Mouse (Mus musculus) cerebellum, postnatal 4 days (tissue): ENCODE data around the gene D430041D05Rik.
"Not testable (repeated sequence)": the region's sequence is repeated elsewhere in the genome, so short reads cannot be mapped to it uniquely, and the experiment has no call there.

Source experiments
- DNase-seq, 2 experiments: peaks; one replicate each; pipeline ENCODE4 v3.0.0; 2022; ENCODE audit warnings: low spot score in 2 of 2, mixed read lengths in 1 of 2

The D430041D05Rik gene

DNA sequence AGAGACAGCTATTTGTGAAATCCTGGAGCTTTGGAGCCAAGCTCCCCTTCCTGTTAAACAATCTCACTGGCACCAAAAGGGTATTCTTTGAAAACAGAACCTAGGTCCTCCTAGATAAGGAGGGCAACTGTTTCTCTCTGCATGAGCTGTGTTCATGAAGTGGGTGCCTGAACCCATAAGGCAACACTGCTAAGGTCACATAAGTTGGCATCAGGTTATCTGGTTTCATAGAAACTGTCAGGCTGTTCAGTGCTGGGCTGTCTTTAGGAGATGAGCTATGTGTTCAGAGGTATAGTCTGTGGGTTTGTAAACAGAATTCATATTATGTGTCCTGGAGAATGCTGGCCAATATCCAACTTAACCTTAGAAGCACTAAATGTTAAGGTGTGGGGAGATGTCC lies 293.6 kb downstream of the D430041D05Rik start:
- not testable (repeated sequence) for DNase-seq

DNA sequence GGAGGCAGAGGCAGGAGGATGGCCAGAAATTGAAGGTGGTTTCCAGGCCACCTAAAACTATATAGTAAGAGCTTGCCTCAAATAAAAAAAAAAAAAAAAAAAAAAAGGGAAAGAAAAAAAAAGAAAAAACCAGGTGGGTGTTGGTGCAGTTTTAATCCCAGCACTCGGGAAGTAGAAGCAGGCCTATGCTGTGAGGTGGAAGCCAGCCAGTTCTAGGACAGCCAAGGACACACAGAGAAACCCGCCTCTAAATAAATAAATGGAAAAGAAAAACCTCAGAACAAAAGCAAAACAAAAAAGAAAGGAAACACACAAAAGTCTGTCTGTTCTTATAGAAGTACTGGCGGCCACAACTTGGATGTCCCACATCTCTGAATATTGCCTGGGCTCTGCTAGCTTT lies 295.9 kb downstream of the D430041D05Rik start:
- no peak for DNase-seq

DNA sequence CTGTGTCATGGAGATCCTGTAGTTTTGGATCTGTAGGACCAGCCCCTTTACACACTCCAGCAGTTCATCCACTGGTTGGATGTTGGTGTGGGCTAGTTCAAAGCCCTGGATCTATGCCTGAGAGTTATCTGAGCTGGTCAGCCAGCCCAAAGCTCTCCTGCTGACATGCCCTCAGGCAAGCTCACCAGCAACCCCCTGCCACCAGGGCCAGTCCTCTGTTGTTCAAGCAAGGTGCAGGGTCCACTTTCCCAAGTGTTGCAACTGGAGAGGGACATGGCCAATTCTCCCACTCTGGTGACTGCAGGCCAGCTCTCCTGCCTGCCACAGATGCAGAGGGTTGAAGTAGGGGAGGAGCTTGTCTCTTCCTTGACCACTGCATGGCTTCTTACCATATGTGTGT lies 297.2 kb downstream of the D430041D05Rik start:
- not testable (repeated sequence) for DNase-seq

DNA sequence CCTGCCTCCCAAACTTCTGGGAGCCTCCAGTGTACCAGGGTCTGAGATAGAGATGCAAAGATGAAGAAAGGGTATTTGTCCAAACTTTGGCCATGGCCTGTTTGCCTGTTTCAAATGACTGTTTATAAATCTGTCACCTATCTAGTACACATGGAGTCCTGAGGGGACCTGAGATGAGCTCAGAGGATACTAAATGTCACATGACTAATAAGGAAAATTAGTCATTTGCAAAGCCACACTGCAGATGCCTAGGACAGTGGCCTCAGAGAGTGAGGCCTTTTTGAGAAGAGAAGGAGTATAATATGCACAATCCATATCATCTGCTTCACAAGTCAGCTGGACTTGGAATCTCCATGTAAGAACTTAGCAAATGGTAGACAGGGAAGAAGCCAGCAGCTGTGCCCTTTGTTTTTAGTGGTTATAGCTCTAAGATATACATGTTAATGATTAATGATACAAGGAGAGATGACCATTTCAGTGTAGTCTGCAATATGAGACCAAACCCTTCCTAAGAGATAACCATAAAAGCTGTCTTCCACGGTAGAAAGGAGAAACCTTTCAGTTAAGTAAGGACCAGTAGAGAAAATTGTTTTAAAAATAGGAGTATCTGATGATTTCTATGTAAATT lies 299.5 kb downstream of the D430041D05Rik start:
- not testable (repeated sequence) for DNase-seq

GRCm38 (mm10) chr2:104110031-104110430 lies 300.8 kb downstream of the D430041D05Rik start:
- no peak for DNase-seq

- no peak for DNase-seq
These were observed 301.3 kb downstream of the D430041D05Rik start for GRCm38 (mm10) chr2:104109528-104109927.

DNA sequence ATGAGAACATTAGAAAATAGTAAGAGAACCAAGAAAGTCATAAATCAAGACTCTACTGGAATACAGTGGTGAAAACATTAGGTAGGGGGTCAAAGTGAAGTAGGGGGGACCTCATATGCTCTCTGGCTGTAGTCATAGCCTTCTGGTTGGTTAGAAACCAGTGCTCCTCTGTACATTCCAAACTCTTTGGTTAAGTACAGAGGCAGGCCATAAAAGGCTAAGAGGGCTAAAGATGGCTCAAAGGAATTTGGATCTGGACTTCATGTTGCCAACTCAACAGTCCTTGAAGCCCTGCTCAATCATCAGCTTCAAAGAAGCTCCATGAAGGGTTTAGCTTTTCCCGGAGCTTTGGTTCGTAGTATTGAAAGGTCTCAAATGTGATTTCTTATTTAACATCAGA lies 301.8 kb downstream of the D430041D05Rik start:
- not testable (repeated sequence) for DNase-seq

GRCm38 (mm10) chr2:104104800-104105199 lies 306.0 kb downstream of the D430041D05Rik start:
- DNase-seq: no peak

DNA sequence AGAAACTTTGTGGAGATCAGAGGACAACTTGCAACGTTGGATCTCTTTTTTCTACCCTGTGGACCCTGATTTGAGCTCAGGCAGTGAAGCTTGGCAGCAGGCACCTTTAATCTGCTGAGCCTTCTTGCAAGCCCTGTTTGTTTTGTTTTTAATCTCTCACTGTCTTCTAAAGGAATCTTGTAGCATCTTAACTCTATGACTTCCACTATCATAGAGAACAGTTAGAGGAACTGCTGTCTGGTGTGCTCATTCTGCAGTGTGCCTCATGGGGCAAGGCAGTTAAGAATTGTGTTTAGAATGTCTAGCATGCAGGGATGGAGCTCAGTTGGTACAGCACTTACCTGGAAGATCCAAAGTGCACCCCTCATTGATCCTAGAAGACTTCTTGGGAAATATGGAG lies 310.9 kb downstream of the D430041D05Rik start:
- no peak for DNase-seq

DNA sequence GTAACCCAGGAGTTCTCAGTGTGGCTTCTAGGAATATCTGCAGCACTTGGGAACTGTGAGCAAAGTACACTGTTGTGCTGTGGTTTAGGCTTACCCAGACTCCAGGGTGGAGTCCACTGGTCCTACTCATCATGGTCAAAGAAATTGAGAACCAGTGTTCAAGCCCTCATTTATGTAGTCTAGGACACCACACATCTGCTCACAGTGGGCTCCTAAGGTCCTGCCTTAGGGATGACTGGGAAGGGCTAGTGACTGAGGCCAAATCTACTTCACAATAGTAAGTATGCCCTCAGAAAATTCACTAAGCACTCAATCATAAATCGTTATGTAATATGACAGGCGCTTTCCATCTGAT lies 311.6 kb downstream of the D430041D05Rik start:
- DNase-seq: no peak

DNA sequence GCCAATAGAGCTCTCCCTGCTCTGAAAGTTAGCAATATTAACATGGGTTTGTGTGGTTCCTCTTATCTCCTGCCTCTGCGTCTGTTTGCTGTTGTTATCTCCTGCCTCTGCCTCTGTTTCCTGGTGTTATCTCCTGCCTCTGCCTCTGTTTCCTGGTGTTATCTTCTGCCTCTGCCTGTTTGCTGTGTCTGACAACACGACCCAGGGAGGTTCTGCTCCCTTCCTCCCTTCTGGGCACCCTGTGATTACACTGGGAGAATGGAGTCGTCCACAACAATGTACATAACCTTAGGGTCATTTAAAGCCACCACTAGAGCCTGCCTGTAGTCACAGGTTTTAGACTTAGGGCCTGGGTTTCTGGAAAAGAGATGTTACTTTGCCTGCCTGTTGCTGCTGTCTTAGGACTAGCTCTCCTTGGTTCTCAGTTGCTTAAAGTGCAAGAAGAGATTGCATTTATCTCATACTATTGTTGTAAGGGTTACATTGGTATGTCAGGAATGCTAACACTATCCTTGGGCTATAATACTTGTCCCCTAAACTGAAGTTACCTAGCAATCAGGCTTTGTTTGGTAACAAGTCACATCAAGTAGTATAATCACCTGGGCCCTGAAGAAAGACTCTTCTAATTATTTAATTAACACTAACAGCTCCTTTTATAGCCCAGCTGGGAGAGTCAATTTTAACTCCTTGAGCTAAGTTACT lies 312.1 kb downstream of the D430041D05Rik start:
- no peak for DNase-seq

GRCm38 (mm10) chr2:104097396-104097795 lies 313.4 kb downstream of the D430041D05Rik start:
- DNase-seq: not testable (repeated sequence)

GRCm38 (mm10) chr2:104096796-104097195 lies 314.0 kb downstream of the D430041D05Rik start:
- not testable (repeated sequence) for DNase-seq

- DNase-seq: no peak
These were observed 314.6 kb downstream of the D430041D05Rik start for GRCm38 (mm10) chr2:104096256-104096655.

GRCm38 (mm10) chr2:104095741-104096213 lies 315.0 kb downstream of the D430041D05Rik start, which contains the start of gene Cd59a:
Cd59a (plus strand) TSS chr2:104095801.
- peak in 1 of 2 experiments; percentile 32 for DNase-seq

DNA sequence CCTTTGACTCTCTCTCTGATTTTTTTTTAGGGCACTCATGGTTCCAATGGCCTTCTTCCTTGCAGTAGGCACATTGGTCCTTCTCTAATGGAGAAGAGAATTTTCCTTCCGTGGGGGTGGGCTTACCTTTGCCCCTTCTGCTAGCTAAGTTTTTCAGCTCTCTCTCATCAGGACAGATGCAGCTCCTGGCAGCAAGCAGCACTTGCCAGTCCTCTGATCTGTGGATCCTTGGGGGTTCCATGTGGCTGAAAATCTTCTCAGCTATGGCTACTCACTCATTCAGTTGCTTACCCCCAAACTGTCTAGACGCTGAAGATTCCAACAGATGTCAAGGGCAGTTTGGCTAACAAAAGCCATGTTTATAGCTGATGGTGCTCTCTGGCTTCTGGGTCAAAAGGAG lies 317.5 kb downstream of the D430041D05Rik start:
- DNase-seq: no peak
